Mouse (Mus musculus) retina, postnatal 7 days (tissue): ENCODE results near the gene Dhx32.
"Not testable (repeated sequence)": the region's sequence is repeated elsewhere in the genome, so short reads cannot be mapped to it uniquely, and the experiment has no call there.

Source experiments
- DNase-seq: peaks from one replicate; pipeline ENCODE4 v3.0.0-alpha.2; 2012; ENCODE audit warnings: low read depth, low spot score

Gene Dhx32

GRCm38 (mm10) chr7:133729351-133729750 is 53.2 kb downstream of the Dhx32 start:
- no peak for DNase-seq

- DNase-seq = no peak
Measured at GRCm38 (mm10) chr7:133727027-133727426, 55.5 kb downstream of the Dhx32 start.

GRCm38 (mm10) chr7:133725571-133725970 is 57.0 kb downstream of the Dhx32 start:
- DNase-seq = no peak

- DNase-seq = no peak
Measured at GRCm38 (mm10) chr7:133724844-133725243, 57.7 kb downstream of the Dhx32 start.

GRCm38 (mm10) chr7:133720616-133721015 is 61.9 kb downstream of the Dhx32 start:
- DNase-seq = peak; percentile 38

- DNase-seq = no peak
Measured at GRCm38 (mm10) chr7:133718580-133718979, 63.9 kb downstream of the Dhx32 start.

- DNase-seq = no peak
Measured at GRCm38 (mm10) chr7:133715387-133715786, 67.1 kb downstream of the Dhx32 start.

GRCm38 (mm10) chr7:133707301-133707700 is 75.2 kb downstream of the Dhx32 start:
- DNase-seq = no peak

- no peak for DNase-seq
Measured at GRCm38 (mm10) chr7:133703906-133704305, 78.6 kb downstream of the Dhx32 start.

GRCm38 (mm10) chr7:133702333-133702732 is 80.2 kb downstream of the Dhx32 start:
- DNase-seq = no peak

- no peak for DNase-seq
Measured at GRCm38 (mm10) chr7:133701366-133701765, 81.2 kb downstream of the Dhx32 start.

GRCm38 (mm10) chr7:133699885-133700284 is 82.6 kb downstream of the Dhx32 start:
- DNase-seq = no peak

GRCm38 (mm10) chr7:133698021-133698709 is 84.4 kb downstream of the Dhx32 start:
- DNase-seq = no peak

- not testable (repeated sequence) for DNase-seq
Measured at GRCm38 (mm10) chr7:133685644-133686043, 96.9 kb downstream of the Dhx32 start.

GRCm38 (mm10) chr7:133684701-133685100 is 97.8 kb downstream of the Dhx32 start:
- no peak for DNase-seq

- no peak for DNase-seq
Measured at GRCm38 (mm10) chr7:133684110-133684509, 98.4 kb downstream of the Dhx32 start.

- no peak for DNase-seq
Measured at GRCm38 (mm10) chr7:133683626-133684025, 98.9 kb downstream of the Dhx32 start.

GRCm38 (mm10) chr7:133679961-133680360 is 102.6 kb downstream of the Dhx32 start, which contains the start of gene Mmp21:
Gene Mmp21, minus strand, starts transcription at chr7:133680061.
- no peak for DNase-seq

GRCm38 (mm10) chr7:133679439-133679838 is 103.1 kb downstream of the Dhx32 start:
- DNase-seq = no peak

- no peak for DNase-seq
Measured at GRCm38 (mm10) chr7:133678716-133679115, 103.8 kb downstream of the Dhx32 start.

- no peak for DNase-seq
Measured at GRCm38 (mm10) chr7:133676002-133676401, 106.5 kb downstream of the Dhx32 start.
